Comparison of ENCODE assay signal across 12 mouse cellular contexts in genomic region chr8:47278211-47278610, GRCm38 (mm10).
"Had no signal": no experiment of that assay in that cellular context is flagged by ENCODE, and none has a peak within 500 bp of the region (broad histone marks: within the 10 kb centered on the region; RNA-seq: fewer than 3 reads in every experiment).

No protein-coding gene starts in this region.

- H3K4me2 ChIP-seq: kidney, embryonic 15.5 days; liver, embryonic 11.5 days; liver, embryonic 15.5 days; lung, embryonic 15.5 days; midbrain, embryonic 13.5 days; stomach, embryonic 15.5 days had no signal

- H3K4me1 ChIP-seq: liver, embryonic 15.5 days had no signal

- H3K4me3 ChIP-seq: kidney, embryonic 15.5 days; left cerebral cortex, adult 2 months; limb, embryonic 10.5 days; liver, embryonic 15.5 days; lung, embryonic 15.5 days; midbrain, embryonic 13.5 days; stomach, embryonic 15.5 days had no signal

- H3K27me3 ChIP-seq: kidney, embryonic 15.5 days; liver, embryonic 15.5 days; lung, embryonic 15.5 days; midbrain, embryonic 13.5 days; stomach, embryonic 15.5 days had no signal

- H3K9ac ChIP-seq: kidney, embryonic 15.5 days; liver, embryonic 15.5 days; lung, embryonic 15.5 days; midbrain, embryonic 13.5 days; stomach, embryonic 15.5 days had no signal

- H3K9me3 ChIP-seq: kidney, embryonic 15.5 days; limb, embryonic 10.5 days; liver, embryonic 15.5 days; lung, embryonic 15.5 days; midbrain, embryonic 13.5 days; stomach, embryonic 15.5 days had no signal

- DNase-seq: kidney, postnatal 14 days; right cerebral cortex, postnatal 14 days; thymus, adult 2 months; thymus, postnatal 25 days had no signal

- H3K36me3 ChIP-seq: kidney, embryonic 15.5 days; liver, embryonic 15.5 days; lung, embryonic 15.5 days; stomach, embryonic 15.5 days had no signal

- H3K27ac ChIP-seq: kidney, embryonic 15.5 days; left cerebral cortex, adult 2 months; limb, embryonic 10.5 days; liver, embryonic 15.5 days; lung, embryonic 15.5 days; midbrain, embryonic 13.5 days; stomach, embryonic 15.5 days had no signal
